Mouse (Mus musculus) bone marrow, adult 2 months (tissue): ENCODE results near the gene Foxf1. TPM values are rescaled to one million over a fixed set of nuclear protein-coding genes. Genes with fewer than 3 reads are reported as not detected.

Source experiments
- H3K27ac ChIP-seq: fragments of 200-500 bp; 2 replicates; pipeline ENCODE4 v1.5.1; 2012; ENCODE audit warnings: low read depth, mild to moderate bottlenecking, control low read depth, inconsistent platforms, low read length; ENCODE audit not compliant: control insufficient read depth, poor library complexity, insufficient read depth
- H3K4me1 ChIP-seq: fragments of 200-500 bp; 2 replicates; pipeline ENCODE4 v1.6.1; 2011; ENCODE audit warnings: low read length; ENCODE audit not compliant: control insufficient read depth, insufficient read depth
- H3K4me3 ChIP-seq: fragments of 200-500 bp; replicated peaks from 2 replicates; pipeline ENCODE3; 2011; ENCODE audit warnings: mild to moderate bottlenecking, low read depth, low read length, control low read depth; ENCODE audit not compliant: control insufficient read depth
- CTCF ChIP-seq: fragments of 200-500 bp; IDR thresholded peaks from 2 replicates; pipeline ENCODE4 v1.5.1; 2011; ENCODE audit warnings: low read length, control low read depth; ENCODE audit not compliant: control insufficient read depth, insufficient read depth
- POLR2A ChIP-seq: fragments of 200-500 bp; IDR thresholded peaks from 2 replicates; pipeline ENCODE4 v1.6.1; 2011; ENCODE audit warnings: low read depth, mild to moderate bottlenecking, control low read depth, low read length, borderline replicate concordance; ENCODE audit not compliant: control insufficient read depth
- WGBS: fragments of 180-500 bp; shearing (Covaris S2); methylation state at CpG from one replicate; pipeline ENCODE4 v1.1.7; 2018; 5-methylcytosine and 5-hydroxymethylcytosine counted together
- polyA plus RNA-seq: library from polyadenylated mRNA; stranded (reverse); fragments of >200 nt; gene quantifications from 2 replicates; pipeline ENCODE4 v1.2.4, GENCODE M21; 2011; ENCODE audit warnings: low replicate concordance; ENCODE audit not compliant: missing spikeins, insufficient read depth, insufficient read length

The Foxf1 gene
- polyA plus RNA-seq, 1 experiment = not detected

DNA sequence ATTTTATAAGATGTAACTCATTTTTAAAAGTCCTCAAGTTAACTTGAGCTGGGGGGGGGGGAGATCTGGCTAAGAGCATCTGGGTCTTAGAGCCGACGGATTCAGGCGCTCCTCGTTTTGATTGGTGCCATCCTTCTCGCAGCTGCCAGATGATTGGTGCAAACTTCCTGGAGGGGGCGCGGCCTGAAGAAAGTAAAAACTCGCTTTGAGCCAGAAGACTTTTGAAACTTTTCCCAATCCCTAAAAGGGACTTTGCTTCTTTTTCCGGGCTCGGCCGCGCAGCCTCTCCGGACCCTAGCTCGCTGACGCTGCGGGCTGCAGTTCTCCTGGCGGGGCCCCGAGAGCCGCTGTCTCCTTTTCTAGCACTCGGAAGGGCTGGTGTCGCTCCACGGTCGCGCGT, 31.8 kb downstream of the Foxf1 start, which contains the start of gene Foxc2:
Foxc2 (plus strand) TSS at position 224 of the 400 bp plus-strand sequence.
- WGBS = 4% methylated on average over 25 of the region's 25 CpGs
- Histone ChIP-seq H3K4me1 (no peaks in the 10 kb centered on the region; the same call in 1 of the 2 replicates), H3K27ac (peak within 1 kb of the TSS; percentile 10; the same call in 1 of the 2 replicates), H3K4me3 (peak within 1 kb of the TSS; percentile 42)
- TF ChIP-seq CTCF (no peak), POLR2A (no peak)

DNA sequence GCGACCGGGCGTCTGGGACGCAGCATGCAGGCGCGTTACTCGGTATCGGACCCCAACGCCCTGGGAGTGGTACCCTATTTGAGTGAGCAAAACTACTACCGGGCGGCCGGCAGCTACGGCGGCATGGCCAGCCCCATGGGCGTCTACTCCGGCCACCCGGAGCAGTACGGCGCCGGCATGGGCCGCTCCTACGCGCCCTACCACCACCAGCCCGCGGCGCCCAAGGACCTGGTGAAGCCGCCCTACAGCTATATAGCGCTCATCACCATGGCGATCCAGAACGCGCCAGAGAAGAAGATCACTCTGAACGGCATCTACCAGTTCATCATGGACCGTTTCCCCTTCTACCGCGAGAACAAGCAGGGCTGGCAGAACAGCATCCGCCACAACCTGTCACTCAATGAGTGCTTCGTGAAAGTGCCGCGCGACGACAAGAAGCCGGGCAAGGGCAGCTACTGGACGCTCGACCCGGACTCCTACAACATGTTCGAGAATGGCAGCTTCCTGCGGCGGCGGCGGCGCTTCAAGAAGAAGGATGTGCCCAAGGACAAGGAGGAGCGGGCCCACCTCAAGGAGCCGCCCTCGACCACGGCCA, 32.5 kb downstream of the Foxf1 start:
- Histone ChIP-seq H3K27ac (no peak overlapping the region), H3K4me1 (no peaks in the 10 kb centered on the region), H3K4me3 (no peak overlapping the region)
- 10% methylated on average over 55 of the region's 55 CpGs for WGBS
- TF ChIP-seq CTCF (no peak), POLR2A (no peak)

DNA sequence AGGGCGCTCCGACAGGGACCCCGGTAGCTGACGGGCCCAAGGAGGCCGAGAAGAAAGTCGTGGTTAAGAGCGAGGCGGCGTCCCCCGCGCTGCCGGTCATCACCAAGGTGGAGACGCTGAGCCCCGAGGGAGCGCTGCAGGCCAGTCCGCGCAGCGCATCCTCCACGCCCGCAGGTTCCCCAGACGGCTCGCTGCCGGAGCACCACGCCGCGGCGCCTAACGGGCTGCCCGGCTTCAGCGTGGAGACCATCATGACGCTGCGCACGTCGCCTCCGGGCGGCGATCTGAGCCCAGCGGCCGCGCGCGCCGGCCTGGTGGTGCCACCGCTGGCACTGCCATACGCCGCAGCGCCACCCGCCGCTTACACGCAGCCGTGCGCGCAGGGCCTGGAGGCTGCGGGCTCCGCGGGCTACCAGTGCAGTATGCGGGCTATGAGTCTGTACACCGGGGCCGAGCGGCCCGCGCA, 33.0 kb downstream of the Foxf1 start:
- Histone ChIP-seq H3K4me3 (no peak overlapping the region), H3K27ac (no peak overlapping the region), H3K4me1 (no peaks in the 10 kb centered on the region)
- TF ChIP-seq CTCF (no peak), POLR2A (no peak)
- 4% methylated on average over 62 of the region's 62 CpGs for WGBS

DNA sequence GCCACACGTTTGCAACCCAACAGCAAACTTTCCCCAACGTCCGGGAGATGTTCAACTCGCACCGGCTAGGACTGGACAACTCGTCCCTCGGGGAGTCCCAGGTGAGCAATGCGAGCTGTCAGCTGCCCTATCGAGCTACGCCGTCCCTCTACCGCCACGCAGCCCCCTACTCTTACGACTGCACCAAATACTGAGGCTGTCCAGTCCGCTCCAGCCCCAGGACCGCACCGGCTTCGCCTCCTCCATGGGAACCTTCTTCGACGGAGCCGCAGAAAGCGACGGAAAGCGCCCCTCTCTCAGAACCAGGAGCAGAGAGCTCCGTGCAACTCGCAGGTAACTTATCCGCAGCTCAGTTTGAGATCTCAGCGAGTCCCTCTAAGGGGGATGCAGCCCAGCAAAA, 33.7 kb downstream of the Foxf1 start:
- 6% methylated on average over 28 of the region's 28 CpGs for WGBS
- Histone ChIP-seq H3K4me1 (no peaks in the 10 kb centered on the region), H3K27ac (no peak overlapping the region), H3K4me3 (no peak overlapping the region)
- TF ChIP-seq POLR2A (no peak), CTCF (no peak)

DNA sequence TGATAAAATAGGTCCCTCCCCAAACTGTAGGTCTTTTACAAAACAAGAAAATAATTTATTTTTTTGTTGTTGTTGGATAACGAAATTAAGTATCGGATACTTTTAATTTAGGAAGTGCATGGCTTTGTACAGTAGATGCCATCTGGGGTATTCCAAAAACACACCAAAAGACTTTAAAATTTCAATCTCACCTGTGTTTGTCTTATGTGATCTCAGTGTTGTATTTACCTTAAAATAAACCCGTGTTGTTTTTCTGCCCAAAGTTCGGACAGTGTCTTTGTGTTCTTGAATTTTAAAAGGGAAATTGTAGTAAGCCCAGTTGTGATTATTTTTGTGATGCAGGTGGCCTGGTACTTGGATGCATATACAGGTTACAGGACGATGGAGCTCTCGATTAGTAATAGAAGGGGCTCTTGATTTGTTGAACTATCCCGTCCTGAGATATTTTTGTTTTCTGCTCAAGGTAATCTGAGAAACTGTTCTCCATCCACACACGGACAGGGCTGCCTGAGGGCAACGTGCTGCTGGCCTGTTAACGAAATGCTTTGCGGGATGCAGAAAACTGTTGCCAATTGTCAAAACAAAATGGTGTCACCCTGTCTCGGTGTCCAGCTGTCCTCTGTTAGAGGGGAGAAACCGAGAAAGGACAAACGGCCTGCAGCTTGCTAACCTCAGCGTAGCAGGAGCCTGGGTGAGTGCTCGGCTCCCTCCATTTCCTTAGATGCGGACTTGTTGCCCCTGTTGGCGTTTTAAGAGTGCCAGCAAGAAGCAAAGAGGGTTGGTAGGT, 34.6 kb downstream of the Foxf1 start:
- no peak overlapping the region for H3K4me3 ChIP-seq
- H3K4me1 ChIP-seq = no peaks in the 10 kb centered on the region
- TF ChIP-seq POLR2A = no peak
- TF ChIP-seq CTCF = no peak
- 13% methylated on average over 18 of the region's 18 CpGs for WGBS
- no peak overlapping the region for H3K27ac ChIP-seq

DNA sequence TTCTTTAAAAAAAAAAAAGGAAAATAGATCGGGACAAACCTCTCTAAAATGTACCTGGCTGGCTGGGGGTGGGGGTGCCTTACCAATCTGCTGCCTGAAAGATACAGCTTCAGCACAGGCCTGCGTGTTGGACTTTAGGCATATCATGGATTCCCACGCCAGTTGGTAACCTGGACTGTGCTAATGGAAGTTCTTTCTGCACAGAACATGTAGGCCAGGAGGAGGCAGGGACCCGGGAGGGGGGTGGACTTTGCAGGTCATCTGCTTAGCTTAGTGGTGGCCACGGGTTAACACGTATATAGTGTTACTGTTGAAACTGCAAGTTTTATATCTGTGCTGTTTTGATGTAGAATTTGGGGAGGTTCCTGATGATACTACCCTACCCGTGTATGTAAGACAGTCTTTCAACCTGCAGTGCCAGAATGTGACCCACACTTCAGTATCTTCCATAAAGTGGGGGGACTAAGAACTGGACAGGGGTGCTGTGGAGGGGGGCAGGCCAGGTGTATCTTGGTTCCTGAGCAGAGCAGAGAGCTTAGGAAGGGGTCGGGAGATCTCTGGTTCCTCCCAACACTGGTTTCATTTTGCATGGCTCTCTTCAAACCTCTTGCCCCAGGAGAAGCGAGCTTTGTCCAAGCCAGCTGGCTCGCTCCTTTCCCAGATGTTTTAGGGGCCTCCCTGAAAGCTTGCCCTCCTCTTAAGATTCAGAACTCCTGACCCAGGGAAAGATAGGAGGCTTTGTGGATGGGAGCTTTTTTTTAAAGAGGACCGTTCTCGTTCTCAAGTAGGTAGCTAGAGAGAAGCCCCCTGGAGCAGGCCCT, 35.7 kb downstream of the Foxf1 start:
- H3K4me1 ChIP-seq = no peaks in the 10 kb centered on the region
- H3K4me3 ChIP-seq = no peak overlapping the region
- 43% methylated on average over 12 of the region's 12 CpGs for WGBS
- H3K27ac ChIP-seq = no peak overlapping the region
- no peak for TF ChIP-seq CTCF
- TF ChIP-seq POLR2A = no peak

DNA sequence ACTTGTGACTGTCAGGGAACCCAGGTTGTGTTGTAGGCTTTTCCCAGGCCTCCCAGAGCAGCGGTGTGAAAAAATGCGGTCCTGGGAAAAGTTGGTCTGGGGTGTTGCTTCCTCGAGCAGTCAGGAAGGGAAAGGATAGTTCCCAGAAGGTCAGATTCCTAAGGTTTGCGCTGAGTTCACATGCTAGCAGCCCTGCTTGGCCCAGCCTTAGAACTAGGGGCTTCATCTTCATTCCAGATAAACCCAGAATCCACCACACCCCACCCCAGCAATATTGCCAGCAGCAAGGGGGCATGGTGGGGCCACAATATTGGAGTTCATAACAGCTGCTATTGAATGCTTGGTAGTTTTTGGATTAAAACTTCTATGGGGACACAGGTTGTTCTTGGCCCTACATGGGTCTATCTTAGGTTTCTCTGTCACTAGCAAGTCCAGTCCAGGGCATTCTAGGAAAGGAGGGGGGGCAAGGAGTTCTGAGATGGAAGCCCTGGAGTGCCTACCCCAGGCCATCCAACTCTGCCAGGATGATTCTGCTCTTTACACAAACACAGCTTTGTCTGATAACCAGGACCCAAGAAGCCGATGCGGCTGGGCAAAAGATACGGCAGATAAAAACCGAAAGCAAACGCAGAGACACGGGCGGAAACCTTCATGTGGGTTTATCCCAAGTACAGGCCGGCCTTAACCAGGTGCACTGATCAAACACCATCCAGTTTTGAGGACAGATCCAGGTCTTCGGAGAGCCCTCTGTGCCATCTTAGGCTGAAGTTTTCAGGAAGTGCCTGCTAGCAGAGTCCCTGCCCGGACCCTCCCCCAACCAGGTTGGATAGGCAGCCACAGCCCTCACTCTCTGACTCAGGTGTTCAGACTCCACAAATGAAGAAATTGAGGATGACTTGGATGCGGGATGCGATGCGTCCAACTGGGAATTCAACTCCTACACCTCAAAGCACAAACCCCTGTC, 36.6 kb downstream of the Foxf1 start:
- no peak overlapping the region for H3K27ac ChIP-seq
- TF ChIP-seq POLR2A (no peak), CTCF (no peak)
- no peak overlapping the region for H3K4me3 ChIP-seq
- no peaks in the 10 kb centered on the region for H3K4me1 ChIP-seq
- 29% methylated on average over 17 of the region's 17 CpGs for WGBS
